Mouse (Mus musculus) megakaryocyte, embryonic 14.5 days (primary cell): ENCODE measurements around the gene Shmt1. TPM values are rescaled to one million over a fixed set of nuclear protein-coding genes. Genes with fewer than 3 reads are reported as not detected.
A peak's percentile ranks its signal among the peaks of the same experiment; 100 is the strongest.

ENCODE experiments used
- H3K27me3 ChIP-seq: replicated peaks from 2 replicates; pipeline ENCODE3; 2012; ENCODE audit warnings: inconsistent platforms
- H3K36me3 ChIP-seq: replicated peaks from 2 replicates; pipeline ENCODE3; 2012; ENCODE audit warnings: low read length, inconsistent platforms, mixed read lengths
- H3K4me1 ChIP-seq: 2 replicates; pipeline ENCODE4 v1.6.1; 2012; ENCODE audit warnings: inconsistent platforms
- H3K4me3 ChIP-seq: replicated peaks from 2 replicates; pipeline ENCODE3; 2012; ENCODE audit warnings: moderate library complexity, mild to moderate bottlenecking, inconsistent platforms
- H3K9me3 ChIP-seq: 2 replicates; pipeline ENCODE4 v1.6.1; 2012; ENCODE audit warnings: inconsistent platforms
- FLI1 ChIP-seq: IDR thresholded peaks from 2 replicates; pipeline ENCODE4 v1.6.1; 2012; ENCODE audit warnings: low read length, inconsistent platforms, mixed read lengths
- GATA1 ChIP-seq: IDR thresholded peaks from 3 replicates; pipeline ENCODE4 v1.6.1; 2012; ENCODE audit warnings: mixed read lengths, low read length, inconsistent platforms, borderline replicate concordance
- polyA plus RNA-seq: library from polyadenylated mRNA; stranded (reverse); fragments of >175 nt; gene quantifications from 2 replicates; pipeline ENCODE4 v1.2.3, GENCODE M21; 2012; ENCODE audit warnings: low replicate concordance; ENCODE audit not compliant: insufficient read depth

Shmt1 gene
- polyA plus RNA-seq, 1 experiment, result 7.4 TPM

- 0 out of 2 replicates have a peak, but pooled peaks cover 3% of the 10 kb centered on the region for H3K9me3 ChIP-seq
- no peaks in the 10 kb centered on the region for H3K27me3 ChIP-seq
- no peak overlapping the region for H3K4me3 ChIP-seq
- H3K36me3 ChIP-seq, result no peaks in the 10 kb centered on the region
- peaks cover 44% of the 10 kb centered on the region for H3K4me1 ChIP-seq
- TF ChIP-seq FLI1 (no peak), GATA1 (no peak)
Observed at GRCm38 (mm10) chr11:60827241-60827945, 15.9 kb upstream of the Shmt1 start.

GRCm38 (mm10) chr11:60826700-60827099 lies 15.2 kb upstream of the Shmt1 start:
- H3K27me3 ChIP-seq, result no peaks in the 10 kb centered on the region
- TF ChIP-seq GATA1 (no peak), FLI1 (no peak)
- H3K4me3 ChIP-seq, result no peak overlapping the region
- 0 out of 2 replicates have a peak, but pooled peaks cover 3% of the 10 kb centered on the region for H3K9me3 ChIP-seq
- peaks cover 37% of the 10 kb centered on the region for H3K4me1 ChIP-seq
- H3K36me3 ChIP-seq, result no peaks in the 10 kb centered on the region

GRCm38 (mm10) chr11:60825191-60825590 lies 13.7 kb upstream of the Shmt1 start:
- no peak overlapping the region for H3K4me3 ChIP-seq
- TF ChIP-seq FLI1 (no peak), GATA1 (no peak)
- H3K9me3 ChIP-seq, result 0 out of 2 replicates have a peak, but pooled peaks cover 3% of the 10 kb centered on the region
- no peaks in the 10 kb centered on the region for H3K36me3 ChIP-seq
- no peaks in the 10 kb centered on the region for H3K27me3 ChIP-seq
- peaks cover 26% of the 10 kb centered on the region for H3K4me1 ChIP-seq

- H3K36me3 ChIP-seq, result no peaks in the 10 kb centered on the region
- 0 out of 2 replicates have a peak, but pooled peaks cover 3% of the 10 kb centered on the region for H3K9me3 ChIP-seq
- TF ChIP-seq GATA1 (no peak), FLI1 (no peak)
- no peak overlapping the region for H3K4me3 ChIP-seq
- no peaks in the 10 kb centered on the region for H3K27me3 ChIP-seq
- H3K4me1 ChIP-seq, result peaks cover 21% of the 10 kb centered on the region
Observed at GRCm38 (mm10) chr11:60823771-60824170, 12.3 kb upstream of the Shmt1 start.

GRCm38 (mm10) chr11:60816398-60816797 lies 4.9 kb upstream of the Shmt1 start:
- Histone ChIP-seq H3K9me3 (0 out of 2 replicates have a peak, but pooled peaks cover 5% of the 10 kb centered on the region), H3K27me3 (peaks cover 7% of the 10 kb centered on the region), H3K36me3 (no peaks in the 10 kb centered on the region), H3K4me1 (peaks cover 3% of the 10 kb centered on the region; the same call in 1 of the 2 replicates), H3K4me3 (no peak overlapping the region)
- TF ChIP-seq GATA1 (no peak), FLI1 (no peak)

GRCm38 (mm10) chr11:60811054-60811460 lies 461 bp downstream of the Shmt1 start:
- H3K27me3 ChIP-seq, result no peaks in the 10 kb centered on the region
- peak overlapping the region; percentile 91 for H3K4me3 ChIP-seq
- peaks cover 34% of the 10 kb centered on the region for H3K4me1 ChIP-seq
- TF ChIP-seq GATA1 (no peak), FLI1 (peak; percentile 14; the same call in 1 of the 2 replicates)
- 0 out of 2 replicates have a peak, but pooled peaks cover 5% of the 10 kb centered on the region for H3K9me3 ChIP-seq
- H3K36me3 ChIP-seq, result peaks cover 3% of the 10 kb centered on the region

- Histone ChIP-seq H3K27me3 (no peaks in the 10 kb centered on the region), H3K36me3 (peaks cover 6% of the 10 kb centered on the region), H3K4me1 (peaks cover 34% of the 10 kb centered on the region), H3K4me3 (peak overlapping the region; percentile 91), H3K9me3 (0 out of 2 replicates have a peak, but pooled peaks cover 5% of the 10 kb centered on the region)
- no peak for TF ChIP-seq GATA1
- TF ChIP-seq FLI1, result no peak
Observed at GRCm38 (mm10) chr11:60810046-60810965, 1.2 kb downstream of the Shmt1 start.

GRCm38 (mm10) chr11:60809546-60809945 lies 2.0 kb downstream of the Shmt1 start:
- Histone ChIP-seq H3K4me1 (peaks cover 34% of the 10 kb centered on the region), H3K4me3 (peak overlapping the region; percentile 91)

GRCm38 (mm10) chr11:60808286-60809070 lies 3.0 kb downstream of the Shmt1 start:
- H3K4me3 ChIP-seq, result no peak overlapping the region
- H3K9me3 ChIP-seq, result 0 out of 2 replicates have a peak, but pooled peaks cover 5% of the 10 kb centered on the region
- no peak for TF ChIP-seq FLI1
- TF ChIP-seq GATA1, result no peak
- no peaks in the 10 kb centered on the region for H3K27me3 ChIP-seq
- peaks cover 34% of the 10 kb centered on the region for H3K4me1 ChIP-seq
- peaks cover 16% of the 10 kb centered on the region for H3K36me3 ChIP-seq

More at GRCm38 (mm10) chr11:60809546-60809945, 2.0 kb downstream of the Shmt1 start:
- peaks cover 8% of the 10 kb centered on the region for H3K36me3 ChIP-seq
- H3K9me3 ChIP-seq, result 0 out of 2 replicates have a peak, but pooled peaks cover 5% of the 10 kb centered on the region
- TF ChIP-seq GATA1 (no peak), FLI1 (no peak)
- no peaks in the 10 kb centered on the region for H3K27me3 ChIP-seq
